Mouse (Mus musculus) thymus, adult 2 months (tissue): ENCODE measurements around the gene Eva1c.

ENCODE experiments used
- CTCF ChIP-seq: fragments of 200-500 bp; IDR thresholded peaks from 2 replicates; pipeline ENCODE4 v1.5.1; 2012; ENCODE audit warnings: mild to moderate bottlenecking, control low read depth, low read length, moderate library complexity, borderline replicate concordance; ENCODE audit not compliant: control insufficient read depth, poor library complexity, insufficient read depth; ENCODE audit errors: extremely low read depth
- POLR2A ChIP-seq: fragments of 200-500 bp; IDR thresholded peaks from 2 replicates; pipeline ENCODE4 v1.6.1; 2012; ENCODE audit warnings: mild to moderate bottlenecking, low read length, control low read depth, moderate library complexity; ENCODE audit not compliant: control insufficient read depth, poor library complexity, insufficient read depth; ENCODE audit errors: extremely low read depth

GRCm38 (mm10) chr16:90827498-90827897, 979 bp downstream of the Eva1c start:
- TF ChIP-seq CTCF: no peak
- TF ChIP-seq POLR2A: no peak
